Mouse (Mus musculus) limb, embryonic 12.5 days (tissue): Measurements from ENCODE around the gene Mfn1. TPM values are rescaled to one million over a fixed set of nuclear protein-coding genes. Genes with fewer than 3 reads are reported as not detected.
A peak's percentile ranks its signal among the peaks of the same experiment; 100 is the strongest.

Source experiments
- ATAC-seq: fragments of 200-750 bp; cut with Nextera tagmentation; 2 replicates; pipeline ENCODE4 v1.8.0; 2017; ENCODE audit warnings: low read depth, moderate TSS enrichment; ENCODE audit not compliant: insufficient number of reproducible peaks, insufficient read depth, low FRiP score, low TSS enrichment
- H3K27ac ChIP-seq: fragments of 300-500 bp; sonication (generic); 2 replicates; pipeline ENCODE4 v1.5.1; 2016; ENCODE audit warnings: mild to moderate bottlenecking, moderate library complexity
- H3K27me3 ChIP-seq: fragments of 300-500 bp; sonication (generic); 2 replicates; pipeline ENCODE4 v1.6.1; 2016; ENCODE audit warnings: mild to moderate bottlenecking, moderate library complexity
- H3K36me3 ChIP-seq: fragments of 300-500 bp; sonication (generic); 2 replicates; pipeline ENCODE4 v1.6.1; 2016; ENCODE audit warnings: mild to moderate bottlenecking, moderate library complexity
- H3K4me1 ChIP-seq: fragments of 300-500 bp; sonication (generic); replicated peaks from 2 replicates; pipeline ENCODE4 v1.6.1; 2016
- H3K4me2 ChIP-seq: fragments of 300-500 bp; sonication (generic); 2 replicates; pipeline ENCODE4 v1.6.1; 2016; ENCODE audit warnings: mild to moderate bottlenecking, moderate library complexity
- H3K4me3 ChIP-seq: fragments of 300-500 bp; sonication (generic); replicated peaks from 2 replicates; pipeline ENCODE4 v1.5.1; 2016; ENCODE audit warnings: mild to moderate bottlenecking
- H3K9ac ChIP-seq: fragments of 300-500 bp; sonication (generic); replicated peaks from 2 replicates; pipeline ENCODE4 v1.6.1; 2016; ENCODE audit warnings: mild to moderate bottlenecking, moderate library complexity
- H3K9me3 ChIP-seq: fragments of 300-500 bp; sonication (generic); 2 replicates; pipeline ENCODE4 v1.6.1; 2016; ENCODE audit warnings: mild to moderate bottlenecking, moderate library complexity
- WGBS: fragments of 180-500 bp; shearing (Covaris S2); methylation state at CpG from one replicate; pipeline ENCODE4 v1.1.7; 2016; 5-methylcytosine and 5-hydroxymethylcytosine counted together
- polyA plus RNA-seq: library from polyadenylated mRNA; unstranded; fragments of >200 nt; fragmentation: Nextera tagmentation; extraction: Ambion mirVana; gene quantifications from 2 replicates; pipeline ENCODE4 v1.2.1, GENCODE M21; 2016

Gene Mfn1
- polyA plus RNA-seq, 1 experiment from 2014 or later: 44.3 TPM

- Histone ChIP-seq H3K4me2 (no peak overlapping the region), H3K27ac (no peak overlapping the region), H3K4me1 (no peaks in the 10 kb centered on the region), H3K9me3 (no peaks in the 10 kb centered on the region), H3K27me3 (no peaks in the 10 kb centered on the region), H3K36me3 (no peaks in the 10 kb centered on the region), H3K4me3 (no peak overlapping the region), H3K9ac (no peak overlapping the region)
- no peak for ATAC-seq
- 59% methylated on average over 8 of the region's 8 CpGs for WGBS
These were observed 33.2 kb upstream of the Mfn1 start for GRCm38 (mm10) chr3:32495856-32496710.

GRCm38 (mm10) chr3:32496711-32497070 is 32.6 kb upstream of the Mfn1 start:
- no peak for ATAC-seq

GRCm38 (mm10) chr3:32500346-32500745 is 28.9 kb upstream of the Mfn1 start:
- Histone ChIP-seq H3K27ac (no peak overlapping the region), H3K4me1 (no peaks in the 10 kb centered on the region), H3K9ac (no peak overlapping the region), H3K36me3 (no peaks in the 10 kb centered on the region), H3K9me3 (no peaks in the 10 kb centered on the region), H3K4me2 (no peak overlapping the region), H3K4me3 (no peak overlapping the region), H3K27me3 (no peaks in the 10 kb centered on the region)
- ATAC-seq: no peak
- WGBS: 94% methylated on average over 2 of the region's 2 CpGs

More at GRCm38 (mm10) chr3:32496711-32497070, 32.6 kb upstream of the Mfn1 start:
- WGBS: 83% methylated on average over 1 of the region's 1 CpGs
- no peaks in the 10 kb centered on the region for H3K9me3 ChIP-seq
- H3K27me3 ChIP-seq: no peaks in the 10 kb centered on the region
- no peak overlapping the region for H3K4me3 ChIP-seq
- no peak overlapping the region for H3K4me2 ChIP-seq
- H3K9ac ChIP-seq: no peak overlapping the region
- H3K36me3 ChIP-seq: no peaks in the 10 kb centered on the region
- no peaks in the 10 kb centered on the region for H3K4me1 ChIP-seq
- H3K27ac ChIP-seq: no peak overlapping the region

GRCm38 (mm10) chr3:32505841-32506240 is 23.4 kb upstream of the Mfn1 start:
- WGBS: 76% methylated on average over 3 of the region's 3 CpGs
- no peaks in the 10 kb centered on the region for H3K36me3 ChIP-seq

GRCm38 (mm10) chr3:32506366-32507225 is 22.7 kb upstream of the Mfn1 start:
- no peak overlapping the region for H3K4me3 ChIP-seq
- H3K9ac ChIP-seq: no peak overlapping the region
- H3K9me3 ChIP-seq: no peaks in the 10 kb centered on the region
- no peak overlapping the region for H3K27ac ChIP-seq
- H3K4me1 ChIP-seq: peaks cover 14% of the 10 kb centered on the region
- 58% methylated on average over 11 of the region's 11 CpGs for WGBS
- no peaks in the 10 kb centered on the region for H3K27me3 ChIP-seq
- H3K4me2 ChIP-seq: no peak overlapping the region
- no peak for ATAC-seq
- H3K36me3 ChIP-seq: no peaks in the 10 kb centered on the region

More at GRCm38 (mm10) chr3:32505841-32506240, 23.4 kb upstream of the Mfn1 start:
- no peak for ATAC-seq
- Histone ChIP-seq H3K9ac (no peak overlapping the region), H3K9me3 (no peaks in the 10 kb centered on the region), H3K27ac (no peak overlapping the region), H3K4me2 (no peak overlapping the region), H3K4me1 (peaks cover 9% of the 10 kb centered on the region), H3K27me3 (no peaks in the 10 kb centered on the region), H3K4me3 (no peak overlapping the region)

GRCm38 (mm10) chr3:32508666-32509324 is 20.5 kb upstream of the Mfn1 start:
- H3K27me3 ChIP-seq: no peaks in the 10 kb centered on the region
- peaks cover 25% of the 10 kb centered on the region for H3K4me1 ChIP-seq
- no peak overlapping the region for H3K9ac ChIP-seq
- no peak overlapping the region for H3K27ac ChIP-seq
- no peak overlapping the region; the same call in 1 of the 2 replicates for H3K4me3 ChIP-seq
- 2% methylated on average over 17 of the region's 17 CpGs for WGBS
- peak overlapping the region; percentile 66 for H3K4me2 ChIP-seq
- H3K36me3 ChIP-seq: peaks cover 6% of the 10 kb centered on the region; the same call in 1 of the 2 replicates
- no peak for ATAC-seq
- no peaks in the 10 kb centered on the region for H3K9me3 ChIP-seq

- peaks cover 25% of the 10 kb centered on the region for H3K4me1 ChIP-seq
- H3K4me3 ChIP-seq: peak within 1 kb of the TSS; percentile 95
- peak within 1 kb of the TSS; percentile 66 for H3K4me2 ChIP-seq
- peak within 1 kb of the TSS; percentile 94 for H3K9ac ChIP-seq
- no peaks in the 10 kb centered on the region for H3K27me3 ChIP-seq
- peak within 1 kb of the TSS; percentile 81 for H3K27ac ChIP-seq
- H3K9me3 ChIP-seq: no peaks in the 10 kb centered on the region
- no peak; the same call in 1 of the 2 replicates for ATAC-seq
- WGBS: 10% methylated on average over 24 of the region's 24 CpGs
- H3K36me3 ChIP-seq: peaks cover 8% of the 10 kb centered on the region; the same call in 1 of the 2 replicates
These were observed 19.5 kb upstream of the Mfn1 start, which contains the start of gene Zfp639 for GRCm38 (mm10) chr3:32509496-32510374. TSS of gene Zfp639 (plus strand) at chr3:32510259.

GRCm38 (mm10) chr3:32510375-32511190 is 18.7 kb upstream of the Mfn1 start:
- H3K4me2 ChIP-seq: peak overlapping the region; percentile 66
- no peaks in the 10 kb centered on the region for H3K9me3 ChIP-seq
- peaks cover 25% of the 10 kb centered on the region for H3K4me1 ChIP-seq
- peak overlapping the region; percentile 94 for H3K9ac ChIP-seq
- whole genome bisulfite sequencing: 1% methylated on average over 61 of the region's 69 CpGs
- H3K4me3 ChIP-seq: peak overlapping the region; percentile 95
- H3K27ac ChIP-seq: peak overlapping the region; percentile 81
- H3K27me3 ChIP-seq: no peaks in the 10 kb centered on the region
- peaks cover 14% of the 10 kb centered on the region; the same call in 1 of the 2 replicates for H3K36me3 ChIP-seq
- ATAC-seq: peak; percentile 85

- ATAC-seq: no peak
- no peak overlapping the region for H3K27ac ChIP-seq
- 7% methylated on average over 13 of the region's 13 CpGs for WGBS
These were observed 18.1 kb upstream of the Mfn1 start for GRCm38 (mm10) chr3:32511191-32511550.

More at GRCm38 (mm10) chr3:32511191-32511550, 18.1 kb upstream of the Mfn1 start:
- no peaks in the 10 kb centered on the region for H3K9me3 ChIP-seq
- H3K4me3 ChIP-seq: peak overlapping the region; percentile 95
- H3K4me1 ChIP-seq: peaks cover 25% of the 10 kb centered on the region
- H3K4me2 ChIP-seq: peak overlapping the region; percentile 66
- peak overlapping the region; percentile 94; the same call in 1 of the 2 replicates for H3K9ac ChIP-seq
- peaks cover 20% of the 10 kb centered on the region; the same call in 1 of the 2 replicates for H3K36me3 ChIP-seq
- H3K27me3 ChIP-seq: no peaks in the 10 kb centered on the region
